Mouse (Mus musculus) kidney, adult 18-20 months (tissue): Measurements from ENCODE around the gene Hmgcl.
"Not testable (repeated sequence)": the region's sequence is repeated elsewhere in the genome, so short reads cannot be mapped to it uniquely, and the experiment has no call there.

Experiments
- DNase-seq: peaks from one replicate; pipeline ENCODE4 v3.0.0; 2021

Gene Hmgcl

GRCm38 (mm10) chr4:135928376-135928775 lies 17.9 kb upstream of the Hmgcl start:
- no peak for DNase-seq

- DNase-seq, result no peak
Observed at GRCm38 (mm10) chr4:135929405-135929804, 16.8 kb upstream of the Hmgcl start.

DNA sequence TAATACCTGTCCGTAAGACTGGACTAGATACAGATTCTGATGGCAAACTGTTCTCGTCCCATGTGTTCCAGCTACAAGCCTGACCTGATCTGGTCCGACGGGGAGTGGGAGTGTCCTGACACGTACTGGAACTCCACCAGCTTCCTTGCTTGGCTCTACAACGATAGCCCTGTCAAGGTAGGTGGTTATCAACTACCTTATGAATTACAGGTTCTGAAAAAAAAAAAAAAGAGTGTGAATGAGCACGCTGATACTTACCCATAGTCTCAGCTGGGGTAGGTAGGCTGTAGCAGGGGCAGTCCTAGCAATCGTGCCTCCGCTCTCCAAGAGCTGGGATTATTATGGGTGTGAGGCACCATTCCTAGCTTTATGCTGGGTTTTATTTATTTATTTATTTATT lies 16.4 kb upstream of the Hmgcl start:
- DNase-seq, result no peak

GRCm38 (mm10) chr4:135930239-135930638 lies 16.0 kb upstream of the Hmgcl start:
- DNase-seq, result no peak

GRCm38 (mm10) chr4:135931832-135932231 lies 14.4 kb upstream of the Hmgcl start:
- DNase-seq, result peak; percentile 31

DNA sequence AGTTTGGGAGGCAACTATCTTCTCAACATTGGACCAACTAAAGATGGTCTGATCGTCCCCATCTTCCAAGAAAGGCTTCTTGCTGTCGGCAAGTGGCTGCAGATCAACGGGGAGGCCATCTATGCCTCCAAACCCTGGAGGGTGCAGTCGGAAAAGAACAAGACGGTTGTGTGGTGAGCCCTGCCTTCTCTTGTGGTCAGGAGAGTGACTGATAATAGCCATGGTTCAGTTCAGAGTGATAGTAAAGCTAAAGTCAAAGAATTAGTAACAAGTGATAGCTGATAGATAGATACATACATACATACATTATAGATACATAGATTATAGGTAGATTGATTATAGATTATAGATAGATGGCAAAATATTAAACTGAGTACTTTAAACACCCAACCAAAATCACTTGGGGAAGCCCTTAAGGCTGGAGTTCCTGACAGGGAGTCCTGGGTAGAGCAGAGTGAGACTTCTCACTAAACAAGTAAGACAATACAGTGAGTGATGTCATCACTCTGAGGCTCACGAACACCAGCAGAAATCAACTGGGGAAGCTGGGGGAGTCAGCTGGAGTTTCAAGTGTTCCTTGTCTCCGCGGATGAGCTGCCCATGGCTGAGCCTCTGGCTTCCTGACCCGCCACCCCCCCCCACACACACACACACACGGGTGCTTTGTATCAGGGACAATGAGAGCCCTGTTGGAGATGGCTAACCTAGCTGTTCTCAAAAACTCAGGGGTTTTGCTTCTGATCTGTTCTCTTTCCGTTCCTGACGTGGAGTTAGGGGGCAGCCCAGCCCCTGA lies 11.3 kb upstream of the Hmgcl start:
- no peak for DNase-seq

DNA sequence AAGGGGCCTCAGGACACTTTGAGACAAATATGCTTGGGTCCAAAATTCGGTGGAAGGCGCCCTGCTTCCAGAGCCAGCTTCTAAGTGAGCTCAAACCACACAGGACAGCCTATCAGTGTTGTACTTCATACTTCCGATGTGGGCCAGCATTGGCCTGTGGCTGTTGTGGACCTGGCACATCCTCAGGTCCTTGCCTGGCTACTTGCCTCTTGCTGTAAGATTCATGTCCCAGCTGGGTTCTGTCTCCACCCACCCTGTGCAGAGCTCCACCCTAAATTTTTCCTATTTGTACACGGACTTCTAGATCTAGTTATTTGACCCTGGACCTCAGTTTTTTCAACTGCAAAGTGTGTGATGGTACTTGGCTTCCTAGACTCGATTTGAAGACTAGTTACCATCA lies 10.7 kb upstream of the Hmgcl start:
- no peak for DNase-seq

- DNase-seq, result no peak
Observed at GRCm38 (mm10) chr4:135938858-135939257, 7.4 kb upstream of the Hmgcl start.

DNA sequence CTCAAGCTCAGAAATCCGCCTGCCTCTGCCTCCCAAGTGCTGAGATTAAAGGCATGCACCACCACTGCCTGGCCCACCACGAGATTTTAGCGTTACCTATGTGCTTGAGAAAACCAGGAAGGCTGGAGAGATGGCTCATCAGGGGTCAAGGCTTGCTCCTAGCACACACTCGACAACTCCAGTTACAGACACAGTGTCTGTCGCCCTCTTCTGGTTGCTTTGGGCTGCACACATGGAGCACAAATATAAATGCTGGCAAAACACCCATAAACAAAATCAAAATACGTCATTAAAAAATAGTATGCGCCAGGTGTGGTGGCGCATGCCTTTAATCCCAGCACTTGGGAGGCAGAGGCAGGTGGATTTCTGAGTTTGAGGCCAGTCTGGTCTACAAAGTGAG lies 5.2 kb upstream of the Hmgcl start:
- not testable (repeated sequence) for DNase-seq

GRCm38 (mm10) chr4:135942193-135942592 lies 4.1 kb upstream of the Hmgcl start:
- DNase-seq, result no peak

DNA sequence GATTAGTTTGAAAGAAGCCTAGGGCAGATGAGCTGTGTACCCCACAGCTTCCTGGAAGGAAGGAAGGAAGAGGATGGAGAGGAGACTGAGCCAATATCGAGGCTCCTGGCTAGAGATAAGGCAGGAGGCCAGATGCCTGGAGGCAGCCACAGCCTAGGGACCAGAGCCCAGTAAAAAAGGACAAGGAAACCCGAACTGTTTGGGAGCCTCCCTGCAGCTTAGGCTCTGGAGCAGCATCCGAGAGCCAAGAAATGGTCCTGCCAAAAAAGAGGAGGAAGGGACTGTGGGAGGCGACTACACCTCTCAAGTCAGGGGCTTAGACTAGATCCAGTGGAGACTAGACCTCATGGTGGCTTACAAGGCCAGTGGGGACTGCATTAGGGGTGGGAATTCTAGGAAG lies 2.9 kb upstream of the Hmgcl start:
- DNase-seq, result no peak

- DNase-seq, result no peak
Observed at GRCm38 (mm10) chr4:135945706-135946105, 542 bp upstream of the Hmgcl start.

GRCm38 (mm10) chr4:135946659-135947301 lies 532 bp downstream of the Hmgcl start:
- DNase-seq, result peak; percentile 49

DNA sequence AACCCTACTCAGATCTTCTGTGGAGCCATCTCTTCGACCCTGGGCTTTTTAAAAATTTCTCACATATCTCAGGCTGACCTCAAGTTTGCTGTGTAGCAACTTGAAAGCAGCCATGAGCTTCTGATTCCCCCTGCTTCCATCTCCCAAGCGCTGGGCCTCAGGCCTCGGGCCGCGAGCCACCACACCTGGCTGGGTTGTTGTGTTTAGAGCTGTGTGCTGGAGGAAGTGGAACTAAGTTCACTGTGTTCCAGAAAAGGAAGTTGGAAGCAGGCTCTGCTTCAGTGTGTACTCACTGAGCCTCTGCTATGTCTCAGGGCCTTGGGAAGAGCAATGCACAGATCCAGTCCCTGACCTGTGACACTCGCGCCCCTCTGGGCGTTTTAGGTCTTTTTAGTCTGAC lies 1.9 kb downstream of the Hmgcl start:
- no peak for DNase-seq

- peak; percentile 28 for DNase-seq
Observed at GRCm38 (mm10) chr4:135949475-135949874, 3.2 kb downstream of the Hmgcl start.

DNA sequence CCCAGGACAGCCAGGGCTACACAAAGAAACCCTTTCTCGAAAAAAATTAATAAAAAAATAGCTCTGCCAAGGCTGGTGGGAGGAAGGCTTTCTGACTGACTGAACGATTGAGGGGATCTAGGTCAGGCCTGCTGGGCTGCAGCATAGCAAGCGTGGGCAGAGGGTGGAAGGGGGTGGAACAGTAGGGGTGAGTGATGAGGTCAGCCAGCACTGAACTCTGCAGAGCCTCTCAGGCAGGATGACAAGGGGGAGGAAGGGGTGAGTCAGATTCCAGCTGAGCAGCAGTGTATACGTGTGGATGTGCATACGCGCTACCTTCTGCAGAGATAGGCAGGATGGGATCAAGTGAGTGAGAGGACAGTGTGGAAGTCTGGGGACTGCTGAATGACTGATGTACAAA lies 3.7 kb downstream of the Hmgcl start:
- DNase-seq, result no peak

- DNase-seq, result no peak
Observed at GRCm38 (mm10) chr4:135950365-135950764, 4.1 kb downstream of the Hmgcl start.

GRCm38 (mm10) chr4:135951505-135951904 lies 5.3 kb downstream of the Hmgcl start:
- no peak for DNase-seq

DNA sequence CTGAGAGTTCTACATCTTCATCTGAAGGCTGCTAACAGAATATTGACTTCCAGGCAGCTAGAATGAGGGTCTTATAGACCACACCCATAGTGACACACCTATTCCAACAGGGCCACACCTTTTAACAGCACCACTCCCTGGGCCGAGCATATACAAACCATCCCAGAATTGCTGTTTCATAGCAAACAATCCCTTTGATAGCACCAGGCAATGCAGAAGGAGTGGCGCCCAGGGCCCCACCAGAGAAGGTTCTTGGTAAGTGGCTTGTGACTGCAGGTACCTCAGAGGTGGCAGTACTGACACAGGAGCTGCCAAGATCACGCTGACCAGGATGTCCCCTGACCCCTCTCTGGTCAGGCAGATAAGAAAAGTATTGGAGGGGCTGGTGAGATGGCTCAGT lies 6.9 kb downstream of the Hmgcl start:
- DNase-seq, result no peak

DNA sequence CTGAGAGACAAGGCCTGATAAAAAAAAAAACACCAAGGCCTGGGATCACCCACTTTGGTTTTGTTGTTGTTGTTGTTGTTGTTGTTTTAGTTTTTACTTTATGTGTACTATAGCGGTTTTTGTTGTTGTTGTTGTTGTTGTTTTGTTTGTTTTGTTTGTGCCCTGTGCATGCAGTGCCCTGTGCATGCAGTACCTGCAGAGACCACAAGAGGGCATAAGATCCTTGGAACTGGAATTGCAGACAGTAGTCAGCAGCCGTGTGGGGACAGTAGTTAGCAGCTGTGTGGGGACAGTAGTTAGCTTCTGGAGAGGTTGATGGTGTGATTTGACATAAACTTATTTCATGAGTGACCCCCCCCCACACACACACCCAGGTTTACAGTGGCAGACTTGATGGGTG lies 8.0 kb downstream of the Hmgcl start:
- DNase-seq, result peak; percentile 83

DNA sequence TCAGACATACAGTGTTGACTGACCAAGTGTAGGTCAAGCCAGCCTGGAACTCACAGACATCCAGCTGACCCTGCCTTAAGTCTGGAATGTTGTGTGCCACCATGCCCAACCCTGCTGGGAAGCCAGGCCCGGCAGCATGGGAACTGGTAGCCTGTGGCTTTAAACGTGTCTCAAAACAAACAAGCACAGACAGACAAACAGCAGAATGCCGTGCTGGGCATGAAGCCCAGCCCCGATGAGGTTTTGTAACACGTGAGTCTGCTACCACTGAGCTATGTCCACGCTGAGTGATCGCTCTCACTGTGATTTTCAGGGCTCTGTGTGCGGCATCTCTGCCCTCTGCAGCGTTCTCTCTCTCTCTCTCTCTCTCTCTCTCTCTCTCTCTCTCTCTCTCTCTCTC lies 9.6 kb downstream of the Hmgcl start:
- DNase-seq, result no peak

DNA sequence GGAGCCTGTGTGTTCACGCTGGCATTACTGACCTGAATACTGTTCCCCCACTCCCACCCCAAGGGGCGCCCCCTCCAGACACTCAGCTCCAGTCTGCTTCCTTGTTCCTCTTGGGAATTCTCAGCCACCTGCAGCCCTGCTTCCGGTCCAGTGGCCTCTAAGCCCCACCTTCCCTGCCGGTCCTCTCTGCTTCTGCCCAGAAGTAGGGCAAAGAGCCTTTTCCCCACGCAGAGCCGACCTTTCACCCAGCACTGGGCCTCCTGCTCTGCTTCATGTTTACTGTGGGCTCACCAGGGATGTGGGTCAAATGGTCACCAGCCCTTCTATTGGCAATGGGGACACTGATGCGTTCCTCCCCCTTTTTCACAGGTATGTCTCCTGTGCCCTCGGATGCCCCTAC lies 12.1 kb downstream of the Hmgcl start:
- peak; percentile 78 for DNase-seq

DNA sequence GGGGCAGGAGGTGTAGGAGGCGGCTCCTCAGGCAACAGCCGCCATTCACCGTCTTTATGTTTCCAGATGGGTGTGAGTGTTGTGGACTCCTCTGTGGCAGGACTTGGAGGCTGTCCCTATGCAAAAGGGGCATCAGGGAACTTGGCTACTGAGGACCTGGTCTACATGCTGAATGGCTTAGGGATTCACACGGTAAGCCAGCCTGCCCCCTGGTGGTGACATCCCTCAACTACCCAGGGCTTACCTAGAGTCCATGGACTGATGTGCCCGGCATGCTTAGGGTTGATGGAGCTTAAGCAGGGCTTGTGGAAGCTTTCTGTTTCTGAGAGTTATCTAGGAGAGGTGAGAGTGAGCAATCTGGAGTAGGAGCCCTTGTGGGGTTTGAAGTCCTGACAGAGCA lies 14.5 kb downstream of the Hmgcl start:
- DNase-seq, result peak; percentile 89

- DNase-seq, result no peak
Observed at GRCm38 (mm10) chr4:135961709-135962108, 15.5 kb downstream of the Hmgcl start.

- DNase-seq, result no peak
Observed at GRCm38 (mm10) chr4:135962198-135962597, 15.9 kb downstream of the Hmgcl start.
